Mouse (Mus musculus) urinary bladder, postnatal 36 days (tissue): ENCODE measurements around the gene Rreb1.

Source experiments
- DNase-seq, 2 experiments: peaks; one replicate each; pipeline ENCODE4 v3.0.0; 2022; ENCODE audit warnings: low spot score in 2 of 2, mixed read lengths in 1 of 2

The Rreb1 gene

GRCm38 (mm10) chr13:37851617-37852016 lies 73.4 kb downstream of the Rreb1 start:
- no peak for DNase-seq

DNA sequence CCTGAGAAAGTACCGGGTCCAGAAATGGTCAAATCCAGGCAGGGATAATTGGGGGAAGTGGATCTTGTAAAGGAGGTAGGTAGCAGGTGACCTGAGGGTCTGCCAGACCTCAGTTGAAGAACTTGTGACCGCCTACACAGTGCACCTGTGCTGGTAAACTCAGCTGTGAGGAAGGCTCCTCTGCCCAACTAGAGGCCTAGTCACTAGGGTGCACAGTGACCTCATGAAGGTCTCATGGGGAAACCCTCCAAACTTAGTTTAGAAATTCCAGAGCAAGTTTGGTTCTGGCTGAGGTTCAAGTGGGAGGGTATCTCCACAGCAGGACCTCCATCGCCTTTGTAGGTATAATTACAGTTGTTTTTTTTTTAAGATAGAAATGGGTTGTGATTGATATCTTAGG lies 74.7 kb downstream of the Rreb1 start:
- no peak for DNase-seq

GRCm38 (mm10) chr13:37853441-37853840 lies 75.2 kb downstream of the Rreb1 start:
- no peak for DNase-seq

DNA sequence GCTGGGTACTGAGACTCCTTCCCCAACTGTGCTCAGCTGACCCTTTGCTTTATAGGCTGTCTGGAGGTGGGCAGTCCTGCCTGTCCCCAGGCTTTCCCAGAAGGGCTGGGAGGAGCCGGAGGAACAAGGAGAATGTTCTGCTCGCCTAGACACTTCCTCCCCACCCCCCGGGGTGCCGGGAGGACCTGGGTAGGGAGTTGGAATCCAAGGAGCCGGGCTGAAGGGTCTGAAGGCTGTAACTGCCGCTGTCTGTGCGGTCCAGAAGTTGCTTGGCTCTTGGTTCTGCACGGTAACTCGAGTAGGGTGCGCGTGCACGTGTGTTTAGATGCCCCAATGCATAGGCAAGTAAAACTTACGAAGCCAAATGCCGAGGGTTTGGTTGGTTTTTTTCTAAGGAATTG lies 75.8 kb downstream of the Rreb1 start:
- DNase-seq = peak; percentile 56 to 58

GRCm38 (mm10) chr13:37854455-37855220 lies 76.4 kb downstream of the Rreb1 start:
- DNase-seq = no peak

DNA sequence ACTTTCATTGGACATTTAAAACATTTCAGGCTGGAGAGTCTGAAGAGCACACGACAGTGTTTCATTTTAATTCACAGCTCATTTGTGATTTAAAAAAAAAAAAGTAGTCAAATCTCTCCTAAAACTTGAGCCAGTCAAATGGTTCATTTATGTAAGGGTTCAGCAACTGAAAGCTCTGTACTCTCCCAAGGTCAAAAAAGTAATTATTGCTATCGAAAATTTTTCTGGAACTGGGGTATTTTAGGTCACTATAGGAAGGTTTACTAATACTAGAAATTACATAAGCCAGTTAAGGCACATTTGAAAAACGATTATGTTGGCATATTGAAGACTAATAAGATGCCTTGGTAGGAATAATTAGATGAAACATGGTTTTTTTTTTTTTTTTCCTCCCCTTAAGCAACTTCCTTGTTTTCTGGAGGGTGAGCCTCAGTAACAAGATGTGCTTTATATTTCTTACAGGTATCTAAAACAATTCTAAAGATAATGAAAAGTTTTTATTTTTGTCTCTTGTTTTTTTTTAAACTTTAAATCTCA lies 77.1 kb downstream of the Rreb1 start:
- no peak for DNase-seq

GRCm38 (mm10) chr13:37855765-37856164 lies 77.6 kb downstream of the Rreb1 start:
- DNase-seq = no peak

DNA sequence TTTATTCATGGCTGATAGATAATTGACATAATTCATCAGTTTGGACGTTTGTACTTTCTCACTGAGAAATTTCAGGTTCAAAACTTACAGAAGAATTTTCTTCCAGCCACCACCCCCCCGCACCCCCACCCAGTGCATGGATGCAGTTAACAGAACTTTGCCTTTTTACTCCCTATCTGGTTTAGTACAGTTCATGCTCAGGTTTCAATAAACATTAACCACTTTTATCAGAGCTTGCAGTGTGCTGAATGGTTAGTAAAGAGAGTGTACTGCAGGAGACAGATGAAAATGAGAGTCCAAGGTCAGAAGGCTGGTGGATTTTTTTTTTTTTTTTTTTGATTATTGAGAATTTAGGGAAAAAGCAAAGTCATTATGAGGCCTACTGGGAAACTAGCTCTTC lies 78.3 kb downstream of the Rreb1 start:
- DNase-seq = no peak

DNA sequence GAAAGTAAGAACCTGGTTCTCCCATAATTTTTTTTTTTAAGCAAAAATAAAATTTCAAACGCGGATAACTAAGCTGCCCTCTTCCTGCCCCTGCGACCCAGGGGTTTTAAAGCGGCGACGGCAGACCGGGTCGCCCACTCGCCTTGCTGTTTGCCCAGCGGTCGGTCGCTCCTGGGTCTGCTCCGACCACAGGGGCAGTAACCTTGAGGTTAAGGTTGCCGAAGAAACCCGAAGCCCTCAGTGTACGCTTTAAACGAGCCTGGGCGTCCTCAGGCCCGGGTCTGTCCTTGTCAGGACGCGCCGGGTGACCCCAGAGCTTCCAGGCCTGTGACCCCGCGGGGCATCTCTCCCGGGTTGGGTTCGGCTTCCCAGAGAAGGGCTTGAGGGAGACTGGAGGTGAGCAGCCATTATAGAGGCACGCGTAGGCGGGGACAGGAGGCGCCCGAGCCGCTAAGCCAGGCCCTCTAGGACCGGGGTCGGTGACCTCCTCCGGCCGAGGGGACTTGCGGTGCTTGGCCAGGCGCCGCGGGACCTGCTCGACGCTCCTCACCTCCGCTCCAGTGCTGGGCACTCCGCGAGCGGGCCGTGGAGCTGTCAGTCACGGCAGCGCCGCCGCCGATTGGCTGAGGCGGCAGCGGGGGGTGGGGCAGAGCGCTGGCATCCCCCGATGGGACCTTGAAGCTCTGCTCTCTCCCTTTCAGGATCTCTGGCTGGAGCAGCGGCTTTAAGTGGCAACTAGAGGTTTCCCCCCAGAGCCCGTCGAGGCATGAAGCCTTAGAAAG lies 79.3 kb downstream of the Rreb1 start:
- DNase-seq = peak; percentile 89 to 92

DNA sequence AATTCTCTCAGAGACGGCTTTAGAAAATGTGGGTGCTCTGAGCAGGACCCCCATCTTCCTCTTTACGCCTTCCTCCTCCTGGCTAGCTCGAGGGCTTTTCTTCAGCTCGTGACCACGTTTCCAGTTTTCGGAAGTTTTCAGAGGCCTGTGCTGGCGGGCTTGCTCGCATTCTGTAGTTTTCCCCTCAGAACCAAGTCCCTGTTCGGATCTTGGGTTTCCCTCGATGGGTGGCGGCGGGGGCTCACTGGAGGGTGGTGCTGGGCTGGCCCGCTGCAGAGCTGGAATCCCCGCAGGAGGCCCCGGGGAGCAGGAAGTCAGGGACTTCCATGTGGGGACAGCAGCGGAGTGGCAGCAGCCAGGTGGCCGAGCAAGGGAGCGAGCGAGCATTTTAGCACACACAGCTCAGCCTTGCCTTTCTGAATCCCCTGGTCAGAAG lies 79.9 kb downstream of the Rreb1 start:
- DNase-seq = no peak

DNA sequence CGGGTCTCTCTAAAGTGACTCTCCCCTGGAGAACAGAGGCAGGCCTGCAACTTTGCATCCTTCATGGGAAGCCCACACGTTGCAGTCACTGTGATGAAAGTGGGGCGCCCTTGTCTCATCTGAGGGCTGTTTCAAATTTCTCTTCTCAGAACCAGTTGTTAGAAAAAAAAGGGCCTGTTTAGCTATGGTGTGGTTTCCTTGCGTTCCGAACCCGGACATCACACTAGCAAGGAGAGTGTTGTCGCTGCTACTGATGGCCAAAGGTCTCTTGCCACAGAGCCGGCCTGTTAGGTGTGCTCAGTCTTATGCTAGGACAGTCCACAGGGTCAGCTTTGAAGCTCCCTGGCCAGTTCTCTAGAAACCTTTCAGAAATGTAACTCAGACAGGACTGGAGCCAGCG lies 80.3 kb downstream of the Rreb1 start:
- DNase-seq = no peak

DNA sequence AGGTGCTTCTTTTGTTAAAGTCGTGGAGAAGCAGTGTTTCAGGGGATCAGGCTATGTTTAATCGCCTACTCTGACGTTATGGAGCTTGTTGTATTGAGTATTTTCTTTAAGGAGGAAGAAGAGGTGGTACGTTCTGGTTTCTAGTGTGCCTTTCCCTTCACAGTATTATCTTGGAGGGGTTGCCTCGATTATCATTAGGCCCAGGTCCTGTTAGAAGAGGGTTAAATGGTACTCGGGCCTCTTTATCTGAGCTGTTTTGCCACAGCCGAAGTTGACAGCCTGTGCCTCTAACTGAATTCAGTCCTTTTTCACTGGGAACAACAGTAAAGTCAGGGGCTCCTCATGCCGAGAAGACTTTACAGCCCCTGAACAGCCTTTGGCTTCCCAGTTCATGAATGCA lies 81.6 kb downstream of the Rreb1 start:
- no peak for DNase-seq

- no peak for DNase-seq
These were observed 82.0 kb downstream of the Rreb1 start for GRCm38 (mm10) chr13:37860204-37860603.

- no peak for DNase-seq
These were observed 82.6 kb downstream of the Rreb1 start for GRCm38 (mm10) chr13:37860789-37861188.

- no peak for DNase-seq
These were observed 84.3 kb downstream of the Rreb1 start for GRCm38 (mm10) chr13:37862492-37862891.

GRCm38 (mm10) chr13:37863643-37864042 lies 85.4 kb downstream of the Rreb1 start:
- DNase-seq = no peak

- no peak for DNase-seq
These were observed 86.5 kb downstream of the Rreb1 start for GRCm38 (mm10) chr13:37864697-37865096.

DNA sequence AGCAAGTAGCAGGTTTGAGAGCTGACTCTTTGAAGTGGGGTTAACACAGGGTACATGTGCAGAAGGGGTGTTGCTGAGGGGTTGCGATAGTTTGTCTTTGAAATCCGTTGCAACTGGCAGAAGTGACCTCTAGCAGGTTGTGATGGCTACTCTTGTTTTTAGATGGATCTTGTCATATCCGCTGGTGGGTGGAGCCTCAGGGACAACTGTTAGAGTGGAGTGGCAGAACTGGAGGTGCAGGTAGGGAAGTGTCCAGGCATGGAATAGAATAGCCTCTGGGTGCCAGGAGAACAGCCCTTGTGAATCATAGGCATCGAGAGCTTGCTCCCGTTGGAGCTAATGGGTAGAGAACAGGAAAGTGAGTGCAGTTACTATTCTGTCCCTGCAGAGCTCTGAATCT lies 88.1 kb downstream of the Rreb1 start:
- no peak for DNase-seq

DNA sequence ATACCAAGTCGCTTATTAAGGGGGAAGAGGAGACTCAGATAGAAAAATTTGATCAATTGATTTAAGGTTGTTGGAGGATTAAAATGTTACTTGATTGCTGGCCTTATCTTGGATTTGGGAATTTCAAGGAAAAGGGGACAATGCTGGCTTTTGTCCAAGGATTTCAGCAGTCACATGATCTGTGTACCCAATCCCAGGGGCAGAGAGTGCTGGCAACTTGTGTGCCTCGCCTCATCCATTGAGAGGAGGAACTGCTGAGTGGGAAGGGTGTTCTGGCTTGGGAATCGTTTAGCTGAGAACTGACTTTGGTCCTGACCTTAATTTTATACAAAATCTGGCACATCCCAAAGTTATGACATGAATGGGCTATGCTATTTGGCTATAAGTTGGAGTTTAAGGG lies 88.6 kb downstream of the Rreb1 start:
- DNase-seq = no peak

- DNase-seq = no peak
These were observed 92.1 kb downstream of the Rreb1 start for GRCm38 (mm10) chr13:37870118-37870908.

DNA sequence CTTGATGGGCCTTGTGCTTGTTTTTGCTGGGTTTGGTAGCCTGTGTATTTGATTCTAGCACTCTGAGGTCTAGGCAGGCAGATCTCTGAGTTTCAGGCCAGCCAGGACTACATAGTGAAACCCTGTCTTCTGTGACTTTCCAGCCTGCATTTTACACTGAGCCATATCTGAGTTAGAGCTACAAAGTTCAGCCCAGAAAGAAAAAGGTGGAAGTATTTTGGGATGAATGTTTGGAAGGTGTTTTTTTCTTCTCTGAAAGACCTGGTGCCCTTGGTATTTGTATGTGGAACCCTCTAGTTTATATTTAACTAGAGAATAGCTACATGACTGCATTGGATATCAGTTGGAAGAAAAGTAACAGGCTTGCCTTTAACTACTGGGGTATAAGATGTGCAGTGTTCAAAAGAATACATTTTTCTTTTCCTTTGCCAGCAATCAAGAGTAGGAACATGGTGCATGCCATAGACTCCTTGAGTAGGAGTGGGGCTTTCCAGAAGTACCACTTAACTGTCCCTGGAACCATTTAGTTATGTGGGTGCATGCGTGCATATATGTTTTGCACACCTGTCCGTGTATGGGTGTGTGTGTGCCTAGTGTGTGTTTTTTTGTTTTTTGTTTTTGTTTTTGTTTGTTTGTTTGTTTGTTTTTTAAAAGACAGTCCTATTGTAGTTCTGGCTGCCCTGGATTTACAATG lies 94.1 kb downstream of the Rreb1 start:
- no peak for DNase-seq
